In genomic region chr8:118380782-118381181, GRCm38 (mm10) we compare ENCODE assay signal across 21 mouse cellular contexts.
DNase-seq lines count a peak whose midpoint lies in the region; ATAC-seq lines count a peak whose summit lies in the region.
"Had no signal": no experiment of that assay in that cellular context is flagged by ENCODE, and none has a peak within 500 bp of the region (broad histone marks: within the 10 kb centered on the region; RNA-seq: fewer than 3 reads in every experiment).

No protein-coding gene starts in this region.

- no peak overlapping the region for H3K4me3 ChIP-seq in forebrain, embryonic 14.5 days (ENCODE audit: low read depth, low read length)
- no peak overlapping the region for H3K4me3 ChIP-seq in forebrain, embryonic 11.5 days (ENCODE audit: low read depth, low read length)
- H3K4me3 ChIP-seq in heart, embryonic 13.5 days, result no peak overlapping the region
- H3K4me3 ChIP-seq in midbrain, embryonic 15.5 days, result no peak overlapping the region
- no peak overlapping the region for H3K4me3 ChIP-seq in midbrain, embryonic 11.5 days (ENCODE audit: low read depth, low read length)
- H3K4me3 ChIP-seq in neural tube, embryonic 13.5 days, result no peak overlapping the region
- H3K4me3 ChIP-seq: embryonic facial prominence, embryonic 10.5 days; forebrain, embryonic 13.5 days; limb, embryonic 15.5 days; liver, embryonic 15.5 days had no signal

- H3K36me3 ChIP-seq in forebrain, embryonic 14.5 days (ENCODE audit: control insufficient read depth, insufficient read depth, low read length), result no peaks in the 10 kb centered on the region
- no peaks in the 10 kb centered on the region for H3K36me3 ChIP-seq in forebrain, embryonic 11.5 days (ENCODE audit: control insufficient read depth, insufficient read depth, low read length)
- H3K36me3 ChIP-seq in heart, embryonic 13.5 days, result no peaks in the 10 kb centered on the region
- no peaks in the 10 kb centered on the region for H3K36me3 ChIP-seq in midbrain, embryonic 15.5 days (replicated peaks)
- no peaks in the 10 kb centered on the region for H3K36me3 ChIP-seq in midbrain, embryonic 11.5 days (ENCODE audit: control insufficient read depth, insufficient read depth, low read length)
- no peaks in the 10 kb centered on the region for H3K36me3 ChIP-seq in neural tube, embryonic 13.5 days
- H3K36me3 ChIP-seq: embryonic facial prominence, embryonic 10.5 days; limb, embryonic 15.5 days; liver, embryonic 15.5 days had no signal

- H3K9ac ChIP-seq in forebrain, embryonic 14.5 days (ENCODE audit: low read length), result no peak overlapping the region
- H3K9ac ChIP-seq in forebrain, embryonic 11.5 days (ENCODE audit: low read length), result no peak overlapping the region
- H3K9ac ChIP-seq in heart, embryonic 13.5 days, result no peak overlapping the region
- H3K9ac ChIP-seq in midbrain, embryonic 15.5 days, result no peak overlapping the region
- H3K9ac ChIP-seq in midbrain, embryonic 11.5 days (ENCODE audit: low read length), result no peak overlapping the region
- no peak overlapping the region for H3K9ac ChIP-seq in neural tube, embryonic 13.5 days
- H3K9ac ChIP-seq: forebrain, embryonic 13.5 days; limb, embryonic 15.5 days; liver, embryonic 15.5 days had no signal

- H3K4me2 ChIP-seq in forebrain, embryonic 14.5 days (ENCODE audit: low read length), result no peak overlapping the region
- no peak overlapping the region for H3K4me2 ChIP-seq in forebrain, embryonic 11.5 days (ENCODE audit: low read depth, low read length, severe bottlenecking)
- H3K4me2 ChIP-seq in heart, embryonic 13.5 days, result peak overlapping the region; percentile 12; the same call in 1 of the 2 replicates
- H3K4me2 ChIP-seq in midbrain, embryonic 15.5 days, result no peak overlapping the region
- H3K4me2 ChIP-seq in midbrain, embryonic 11.5 days, result no peak overlapping the region
- H3K4me2 ChIP-seq in neural tube, embryonic 13.5 days, result no peak overlapping the region
- H3K4me2 ChIP-seq: forebrain, embryonic 13.5 days; limb, embryonic 15.5 days; liver, embryonic 15.5 days had no signal

- H3K27me3 ChIP-seq in forebrain, embryonic 14.5 days (replicated peaks; ENCODE audit: control insufficient read depth, insufficient read depth, low read length), result no peaks in the 10 kb centered on the region
- H3K27me3 ChIP-seq in forebrain, embryonic 11.5 days (ENCODE audit: control insufficient read depth, insufficient read depth, low read length), result no peaks in the 10 kb centered on the region
- H3K27me3 ChIP-seq in heart, embryonic 13.5 days (replicated peaks), result no peaks in the 10 kb centered on the region
- H3K27me3 ChIP-seq in midbrain, embryonic 15.5 days (replicated peaks), result no peaks in the 10 kb centered on the region
- no peaks in the 10 kb centered on the region for H3K27me3 ChIP-seq in midbrain, embryonic 11.5 days (ENCODE audit: control insufficient read depth, insufficient read depth, low read length)
- no peaks in the 10 kb centered on the region for H3K27me3 ChIP-seq in neural tube, embryonic 13.5 days
- H3K27me3 ChIP-seq: forebrain, embryonic 13.5 days; limb, embryonic 15.5 days; liver, embryonic 15.5 days had no signal

- no peaks in the 10 kb centered on the region for H3K9me3 ChIP-seq in forebrain, embryonic 14.5 days (replicated peaks; ENCODE audit: control insufficient read depth, low read length)
- no peaks in the 10 kb centered on the region for H3K9me3 ChIP-seq in forebrain, embryonic 11.5 days (ENCODE audit: control insufficient read depth, low read length)
- H3K9me3 ChIP-seq in heart, embryonic 13.5 days, result no peaks in the 10 kb centered on the region
- no peaks in the 10 kb centered on the region for H3K9me3 ChIP-seq in midbrain, embryonic 15.5 days
- no peaks in the 10 kb centered on the region for H3K9me3 ChIP-seq in midbrain, embryonic 11.5 days (ENCODE audit: control insufficient read depth, low read length)
- no peaks in the 10 kb centered on the region for H3K9me3 ChIP-seq in neural tube, embryonic 13.5 days
- H3K9me3 ChIP-seq: embryonic facial prominence, embryonic 10.5 days; forebrain, embryonic 13.5 days; limb, embryonic 15.5 days; liver, embryonic 15.5 days had no signal

- H3K4me1 ChIP-seq in forebrain, embryonic 14.5 days (ENCODE audit: control insufficient read depth, insufficient read depth, low read length), result peaks cover 19% of the 10 kb centered on the region
- H3K4me1 ChIP-seq in forebrain, embryonic 11.5 days (replicated peaks; ENCODE audit: control insufficient read depth, insufficient read depth, low read length), result 0 out of 2 replicates have a peak, but pooled peaks cover 1% of the 10 kb centered on the region
- H3K4me1 ChIP-seq in heart, embryonic 13.5 days, result peaks cover 58% of the 10 kb centered on the region
- peaks cover 19% of the 10 kb centered on the region for H3K4me1 ChIP-seq in midbrain, embryonic 15.5 days
- H3K4me1 ChIP-seq in midbrain, embryonic 11.5 days (ENCODE audit: control insufficient read depth, insufficient read depth, low read length), result peaks cover 6% of the 10 kb centered on the region
- peaks cover 45% of the 10 kb centered on the region for H3K4me1 ChIP-seq in neural tube, embryonic 13.5 days (replicated peaks)
- H3K4me1 ChIP-seq: liver, embryonic 15.5 days had no signal

- 0 out of 2 replicates have a peak, but pooled peaks have one; percentile 25 for ATAC-seq in forebrain, embryonic 14.5 days
- ATAC-seq in forebrain, embryonic 11.5 days (replicated peaks; ENCODE audit: low FRiP score), result no peak
- ATAC-seq in heart, embryonic 13.5 days (ENCODE audit: extremely low read depth, insufficient number of reproducible peaks, low FRiP score, low TSS enrichment), result no peak
- ATAC-seq in midbrain, embryonic 15.5 days (replicated peaks), result no peak
- ATAC-seq in midbrain, embryonic 11.5 days (ENCODE audit: low FRiP score), result no peak
- no peak for ATAC-seq in neural tube, embryonic 13.5 days (ENCODE audit: low read depth)
- ATAC-seq: inflammation-experienced regulatory T-cells, adult 6 months; lung, postnatal 0 days had no signal

- no peak for DNase-seq in forebrain, embryonic 14.5 days (ENCODE audit: low spot score)
- DNase-seq in forebrain, embryonic 11.5 days (ENCODE audit: low spot score), result no peak
- no peak for DNase-seq in heart, adult 18-20 months
- DNase-seq in midbrain, embryonic 11.5 days (ENCODE audit: low spot score, missing footprints), result no peak
- no peak for DNase-seq in layer of hippocampus, adult 8-10 months (ENCODE audit: low spot score in 2 of 2)
- DNase-seq: adrenal gland, postnatal 10 days; cerebellum, adult 9-10 months; kidney, adult 2 months; kidney, postnatal 10 days; layer of hippocampus, postnatal 36 days; right cerebral cortex, postnatal 25 days; thymus, adult 18-20 months had no signal

- 53% methylated on average over 9 of the region's 9 CpGs for WGBS in forebrain, embryonic 14.5 days
- 69% methylated on average over 9 of the region's 9 CpGs for WGBS in forebrain, embryonic 11.5 days
- 55% methylated on average over 9 of the region's 9 CpGs for WGBS in heart, embryonic 13.5 days
- 60% methylated on average over 9 of the region's 9 CpGs for whole genome bisulfite sequencing in midbrain, embryonic 15.5 days
- WGBS in midbrain, embryonic 11.5 days, result 72% methylated on average over 9 of the region's 9 CpGs
- WGBS in neural tube, embryonic 13.5 days, result 57% methylated on average over 9 of the region's 9 CpGs

- H3K27ac ChIP-seq in forebrain, embryonic 14.5 days (ENCODE audit: low read depth, low read length), result no peak overlapping the region
- no peak overlapping the region for H3K27ac ChIP-seq in forebrain, embryonic 11.5 days (ENCODE audit: low read depth, low read length)
- H3K27ac ChIP-seq in heart, embryonic 13.5 days (replicated peaks), result peak overlapping the region; percentile 88
- peak overlapping the region; percentile 63 for H3K27ac ChIP-seq in midbrain, embryonic 15.5 days
- no peak overlapping the region for H3K27ac ChIP-seq in midbrain, embryonic 11.5 days (ENCODE audit: low read depth, low read length)
- peak overlapping the region; percentile 70 for H3K27ac ChIP-seq in neural tube, embryonic 13.5 days (replicated peaks)
- H3K27ac ChIP-seq: embryonic facial prominence, embryonic 10.5 days; limb, embryonic 15.5 days; liver, embryonic 15.5 days had no signal

Comparison
In these comparisons a context has a peak if more than half of its experiments do, and no peak if none do; other contexts are left out.
1. H3K27ac ChIP-seq: peak in heart, embryonic 13.5 days (single experiment), midbrain, embryonic 15.5 days (single experiment) and neural tube, embryonic 13.5 days (single experiment); none in forebrain, embryonic 14.5 days (single experiment), forebrain, embryonic 11.5 days (single experiment) and midbrain, embryonic 11.5 days (single experiment).